Mouse (Mus musculus) embryo, embryonic 10.5 days (tissue): ENCODE measurements around the gene Adm2.

ENCODE experiments used
- DNase-seq: peaks from one replicate; pipeline ENCODE4 v3.0.0-alpha.2; 2015; ENCODE audit warnings: low spot score

Gene Adm2

GRCm38 (mm10) chr15:89322670-89323522 is at the start of gene Adm2:
Gene Adm2, plus strand, starts transcription at chr15:89322720.
- peak; percentile 23 for DNase-seq

- DNase-seq: peak; percentile 22
Observed at GRCm38 (mm10) chr15:89275497-89275896, 47.0 kb upstream of the Adm2 start.

GRCm38 (mm10) chr15:89277366-89277765 is 45.2 kb upstream of the Adm2 start:
- DNase-seq: no peak

GRCm38 (mm10) chr15:89282546-89282945 is 40.0 kb upstream of the Adm2 start:
- DNase-seq: no peak

GRCm38 (mm10) chr15:89284094-89284493 is 38.4 kb upstream of the Adm2 start:
- no peak for DNase-seq

GRCm38 (mm10) chr15:89285004-89285403 is 37.5 kb upstream of the Adm2 start:
- DNase-seq: no peak

GRCm38 (mm10) chr15:89285478-89285877 is 37.0 kb upstream of the Adm2 start:
- DNase-seq: no peak

- DNase-seq: no peak
Observed at GRCm38 (mm10) chr15:89286114-89286513, 36.4 kb upstream of the Adm2 start.

- DNase-seq: no peak
Observed at GRCm38 (mm10) chr15:89286582-89286981, 35.9 kb upstream of the Adm2 start.

- DNase-seq: no peak
Observed at GRCm38 (mm10) chr15:89288227-89288767, 34.2 kb upstream of the Adm2 start.

- DNase-seq: no peak
Observed at GRCm38 (mm10) chr15:89289455-89289854, 33.1 kb upstream of the Adm2 start.

GRCm38 (mm10) chr15:89291521-89291920 is 31.0 kb upstream of the Adm2 start:
- DNase-seq: no peak

- DNase-seq: no peak
Observed at GRCm38 (mm10) chr15:89292795-89293194, 29.7 kb upstream of the Adm2 start.

GRCm38 (mm10) chr15:89293778-89294177 is 28.7 kb upstream of the Adm2 start:
- no peak for DNase-seq

GRCm38 (mm10) chr15:89295580-89296165 is 26.8 kb upstream of the Adm2 start:
- no peak for DNase-seq

- DNase-seq: no peak
Observed at GRCm38 (mm10) chr15:89296465-89296864, 26.1 kb upstream of the Adm2 start.

- DNase-seq: no peak
Observed at GRCm38 (mm10) chr15:89297695-89298094, 24.8 kb upstream of the Adm2 start.

- DNase-seq: no peak
Observed at GRCm38 (mm10) chr15:89300180-89300579, 22.3 kb upstream of the Adm2 start.

- no peak for DNase-seq
Observed at GRCm38 (mm10) chr15:89300600-89300999, 21.9 kb upstream of the Adm2 start.

- DNase-seq: no peak
Observed at GRCm38 (mm10) chr15:89305966-89306365, 16.6 kb upstream of the Adm2 start.

GRCm38 (mm10) chr15:89307461-89307860 is 15.1 kb upstream of the Adm2 start:
- no peak for DNase-seq

- no peak for DNase-seq
Observed at GRCm38 (mm10) chr15:89308406-89309139, 13.9 kb upstream of the Adm2 start.
